Mouse (Mus musculus): ENCODE measurements around the gene Dlx6. TPM values are rescaled to one million over a fixed set of nuclear protein-coding genes. Genes with fewer than 3 reads are reported as not detected.
A peak's percentile ranks its signal among the peaks of the same experiment; 100 is the strongest.

The Dlx6 gene
- polyA plus RNA-seq, 1 experiment from 2014 or later: not detected

- peak overlapping the region; percentile 59 for H3K4me2 ChIP-seq
- H3K4me1 ChIP-seq (replicated peaks): peaks cover 18% of the 10 kb centered on the region
- under 1% methylated on average over 24 of the region's 24 CpGs for WGBS
- H3K4me3 ChIP-seq: peak overlapping the region; percentile 39; the same call in 1 of the 2 replicates
- H3K9me3 ChIP-seq: no peaks in the 10 kb centered on the region
- peaks cover 91% of the 10 kb centered on the region for H3K27me3 ChIP-seq
- H3K27ac ChIP-seq: no peak overlapping the region
- ATAC-seq (ENCODE audit: low FRiP score): no peak
- no peak overlapping the region for H3K9ac ChIP-seq
- H3K36me3 ChIP-seq: no peaks in the 10 kb centered on the region
Observed at GRCm38 (mm10) chr6:6880361-6881114, 17.4 kb downstream of the Dlx6 start.

GRCm38 (mm10) chr6:6881115-6881637 is 18.0 kb downstream of the Dlx6 start:
- peak; percentile 61 for ATAC-seq (ENCODE audit: low FRiP score)
- no peaks in the 10 kb centered on the region for H3K9me3 ChIP-seq
- H3K27ac ChIP-seq: no peak overlapping the region
- WGBS: under 1% methylated on average over 30 of the region's 30 CpGs
- H3K36me3 ChIP-seq: no peaks in the 10 kb centered on the region
- peaks cover 18% of the 10 kb centered on the region for H3K4me1 ChIP-seq (replicated peaks)
- peak overlapping the region; percentile 51 for H3K9ac ChIP-seq
- H3K27me3 ChIP-seq: peaks cover 85% of the 10 kb centered on the region
- peak overlapping the region; percentile 59 for H3K4me2 ChIP-seq
- peak overlapping the region; percentile 39 for H3K4me3 ChIP-seq

GRCm38 (mm10) chr6:6881638-6882190 is 18.6 kb downstream of the Dlx6 start, which contains the start of gene Dlx5:
Dlx5 (minus strand) TSS chr6:6882085.
- no peaks in the 10 kb centered on the region for H3K9me3 ChIP-seq
- H3K36me3 ChIP-seq: no peaks in the 10 kb centered on the region
- H3K27me3 ChIP-seq: peaks cover 82% of the 10 kb centered on the region
- H3K4me2 ChIP-seq: peak within 1 kb of the TSS; percentile 59
- H3K4me1 ChIP-seq (replicated peaks): peaks cover 18% of the 10 kb centered on the region
- ATAC-seq (ENCODE audit: low FRiP score): peak; percentile 30
- peak within 1 kb of the TSS; percentile 39 for H3K4me3 ChIP-seq
- under 1% methylated on average over 40 of the region's 42 CpGs for WGBS
- peak within 1 kb of the TSS; percentile 51 for H3K9ac ChIP-seq
- H3K27ac ChIP-seq: no peak within 1 kb of the TSS

- Histone ChIP-seq H3K27me3 (peaks cover 78% of the 10 kb centered on the region), H3K9me3 (no peaks in the 10 kb centered on the region), H3K4me3 (peak overlapping the region; percentile 39; the same call in 1 of the 2 replicates), H3K27ac (no peak overlapping the region), H3K36me3 (no peaks in the 10 kb centered on the region), H3K4me1 (replicated peaks) (peaks cover 18% of the 10 kb centered on the region), H3K4me2 (peak overlapping the region; percentile 59), H3K9ac (no peak overlapping the region)
- no peak for ATAC-seq (ENCODE audit: low FRiP score)
- WGBS: 6% methylated on average over 10 of the region's 11 CpGs
Observed at GRCm38 (mm10) chr6:6882266-6882797, 19.2 kb downstream of the Dlx6 start.

GRCm38 (mm10) chr6:6884897-6885296 is 21.8 kb downstream of the Dlx6 start:
- Histone ChIP-seq H3K27ac (no peak overlapping the region), H3K9me3 (no peaks in the 10 kb centered on the region), H3K9ac (no peak overlapping the region), H3K36me3 (no peaks in the 10 kb centered on the region), H3K4me3 (no peak overlapping the region), H3K27me3 (peaks cover 61% of the 10 kb centered on the region), H3K4me2 (no peak overlapping the region), H3K4me1 (replicated peaks) (peaks cover 12% of the 10 kb centered on the region)
- 2% methylated on average over 12 of the region's 12 CpGs for WGBS
- ATAC-seq (ENCODE audit: low FRiP score): peak; percentile 55; the same call in 1 of the 2 replicates

GRCm38 (mm10) chr6:6886225-6886624 is 23.1 kb downstream of the Dlx6 start:
- ATAC-seq (ENCODE audit: low FRiP score): no peak

GRCm38 (mm10) chr6:6890047-6890446 is 26.9 kb downstream of the Dlx6 start:
- no peak for ATAC-seq (ENCODE audit: low FRiP score)
- Histone ChIP-seq H3K4me2 (no peak overlapping the region), H3K27ac (no peak overlapping the region), H3K9ac (no peak overlapping the region), H3K27me3 (peaks cover 17% of the 10 kb centered on the region; the same call in 1 of the 2 replicates), H3K4me1 (replicated peaks) (no peaks in the 10 kb centered on the region), H3K36me3 (no peaks in the 10 kb centered on the region), H3K4me3 (no peak overlapping the region), H3K9me3 (no peaks in the 10 kb centered on the region)
- 72% methylated on average over 6 of the region's 6 CpGs for WGBS

More at GRCm38 (mm10) chr6:6886225-6886624, 23.1 kb downstream of the Dlx6 start:
- Histone ChIP-seq H3K36me3 (no peaks in the 10 kb centered on the region), H3K4me3 (no peak overlapping the region), H3K9ac (no peak overlapping the region), H3K9me3 (no peaks in the 10 kb centered on the region), H3K27ac (no peak overlapping the region), H3K4me2 (no peak overlapping the region), H3K4me1 (replicated peaks) (peaks cover 8% of the 10 kb centered on the region), H3K27me3 (peaks cover 53% of the 10 kb centered on the region)
- WGBS: 86% methylated on average over 3 of the region's 3 CpGs

- 82% methylated on average over 8 of the region's 8 CpGs for WGBS
- Histone ChIP-seq H3K27me3 (no peaks in the 10 kb centered on the region), H3K4me2 (no peak overlapping the region), H3K4me1 (replicated peaks) (no peaks in the 10 kb centered on the region), H3K36me3 (no peaks in the 10 kb centered on the region), H3K9ac (no peak overlapping the region), H3K9me3 (no peaks in the 10 kb centered on the region), H3K27ac (no peak overlapping the region), H3K4me3 (no peak overlapping the region)
- no peak for ATAC-seq (ENCODE audit: low FRiP score)
Observed at GRCm38 (mm10) chr6:6909586-6909985, 46.5 kb downstream of the Dlx6 start.

GRCm38 (mm10) chr6:6914304-6914703 is 51.2 kb downstream of the Dlx6 start:
- Histone ChIP-seq H3K4me3 (no peak overlapping the region), H3K4me2 (no peak overlapping the region), H3K27me3 (no peaks in the 10 kb centered on the region), H3K36me3 (no peaks in the 10 kb centered on the region), H3K4me1 (replicated peaks) (no peaks in the 10 kb centered on the region), H3K9ac (no peak overlapping the region), H3K27ac (no peak overlapping the region), H3K9me3 (no peaks in the 10 kb centered on the region)
- no peak for ATAC-seq (ENCODE audit: low FRiP score)
- WGBS: 93% methylated on average over 1 of the region's 1 CpGs

- Histone ChIP-seq H3K4me3 (no peak overlapping the region), H3K4me2 (no peak overlapping the region), H3K27me3 (no peaks in the 10 kb centered on the region), H3K9ac (no peak overlapping the region), H3K27ac (no peak overlapping the region), H3K36me3 (no peaks in the 10 kb centered on the region), H3K4me1 (replicated peaks) (no peaks in the 10 kb centered on the region), H3K9me3 (no peaks in the 10 kb centered on the region)
- WGBS: 41% methylated on average over 5 of the region's 5 CpGs
- ATAC-seq (ENCODE audit: low FRiP score): peak; percentile 85
Observed at GRCm38 (mm10) chr6:6914849-6915525, 51.9 kb downstream of the Dlx6 start.

- H3K27ac ChIP-seq: no peak overlapping the region
- H3K4me2 ChIP-seq: no peak overlapping the region
- 55% methylated on average over 9 of the region's 9 CpGs for WGBS
- H3K9ac ChIP-seq: no peak overlapping the region
- no peak overlapping the region for H3K4me3 ChIP-seq
- H3K27me3 ChIP-seq: no peaks in the 10 kb centered on the region
- no peaks in the 10 kb centered on the region for H3K36me3 ChIP-seq
- ATAC-seq (ENCODE audit: low FRiP score): no peak
- no peaks in the 10 kb centered on the region for H3K9me3 ChIP-seq
- H3K4me1 ChIP-seq (replicated peaks): no peaks in the 10 kb centered on the region
Observed at GRCm38 (mm10) chr6:6915526-6915915, 52.4 kb downstream of the Dlx6 start.

- H3K9ac ChIP-seq: no peak overlapping the region
- H3K36me3 ChIP-seq: no peaks in the 10 kb centered on the region
- H3K4me1 ChIP-seq (replicated peaks): no peaks in the 10 kb centered on the region
- 89% methylated on average over 4 of the region's 4 CpGs for WGBS
- H3K4me3 ChIP-seq: no peak overlapping the region
- no peak for ATAC-seq (ENCODE audit: low FRiP score)
- H3K9me3 ChIP-seq: no peaks in the 10 kb centered on the region
- no peak overlapping the region for H3K4me2 ChIP-seq
- no peak overlapping the region for H3K27ac ChIP-seq
- no peaks in the 10 kb centered on the region for H3K27me3 ChIP-seq
Observed at GRCm38 (mm10) chr6:6917334-6917733, 54.2 kb downstream of the Dlx6 start.

Data from hindbrain, embryonic 13.5 days (tissue).